Mouse (Mus musculus): Measurements from ENCODE around the gene Stpg3. TPM values are rescaled to one million over a fixed set of nuclear protein-coding genes. Genes with fewer than 3 reads are reported as not detected.
"Not testable (repeated sequence)": the region's sequence is repeated elsewhere in the genome, so short reads cannot be mapped to it uniquely, and the experiment has no call there.

Stpg3 gene
- not detected in 2 replicates for polyA plus RNA-seq (2015; fragmentation: Nextera tagmentation; extraction: Ambion mirVana)

DNA sequence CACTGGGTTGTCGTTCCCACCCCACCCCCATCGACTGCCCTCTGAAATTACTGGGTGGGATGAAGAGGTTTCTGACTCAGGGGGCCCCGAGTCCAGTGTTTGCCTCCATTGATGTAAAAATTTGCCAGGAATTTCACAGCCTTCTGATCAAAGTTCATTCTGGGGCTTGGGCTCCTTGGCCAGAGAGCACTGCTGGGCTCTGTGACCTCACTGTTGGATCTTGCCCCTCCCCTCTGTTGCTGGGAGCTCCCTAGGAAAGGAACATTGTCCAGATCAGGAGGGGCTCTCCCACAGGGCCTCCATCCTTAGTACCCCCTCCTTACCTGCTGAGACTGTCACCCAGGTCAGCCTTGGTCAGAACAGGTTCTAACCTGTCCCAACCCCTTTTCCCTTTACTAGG is at the start of gene Stpg3:
Gene Stpg3, minus strand, starts transcription at position 194 of the 400 bp plus-strand sequence.
- Histone ChIP-seq H3K4me1 (replicated peaks; ENCODE audit: control insufficient read depth, insufficient read depth, low read length) (peaks cover 11% of the 10 kb centered on the region), H3K27me3 (replicated peaks; ENCODE audit: control insufficient read depth, insufficient read depth, low read length) (0 out of 2 replicates have a peak, but pooled peaks cover 4% of the 10 kb centered on the region), H3K27ac (ENCODE audit: low read length) (no peak within 1 kb of the TSS), H3K4me2 (ENCODE audit: low read length) (no peak within 1 kb of the TSS), H3K9me3 (ENCODE audit: control insufficient read depth, low read length) (no peaks in the 10 kb centered on the region), H3K36me3 (ENCODE audit: control insufficient read depth, insufficient read depth) (no peaks in the 10 kb centered on the region), H3K9ac (replicated peaks; ENCODE audit: low read depth, low read length) (no peak within 1 kb of the TSS), H3K4me3 (replicated peaks; ENCODE audit: low read length) (no peak within 1 kb of the TSS)
- WGBS = 70% methylated on average over 3 of the region's 3 CpGs
- no peak for ATAC-seq

DNA sequence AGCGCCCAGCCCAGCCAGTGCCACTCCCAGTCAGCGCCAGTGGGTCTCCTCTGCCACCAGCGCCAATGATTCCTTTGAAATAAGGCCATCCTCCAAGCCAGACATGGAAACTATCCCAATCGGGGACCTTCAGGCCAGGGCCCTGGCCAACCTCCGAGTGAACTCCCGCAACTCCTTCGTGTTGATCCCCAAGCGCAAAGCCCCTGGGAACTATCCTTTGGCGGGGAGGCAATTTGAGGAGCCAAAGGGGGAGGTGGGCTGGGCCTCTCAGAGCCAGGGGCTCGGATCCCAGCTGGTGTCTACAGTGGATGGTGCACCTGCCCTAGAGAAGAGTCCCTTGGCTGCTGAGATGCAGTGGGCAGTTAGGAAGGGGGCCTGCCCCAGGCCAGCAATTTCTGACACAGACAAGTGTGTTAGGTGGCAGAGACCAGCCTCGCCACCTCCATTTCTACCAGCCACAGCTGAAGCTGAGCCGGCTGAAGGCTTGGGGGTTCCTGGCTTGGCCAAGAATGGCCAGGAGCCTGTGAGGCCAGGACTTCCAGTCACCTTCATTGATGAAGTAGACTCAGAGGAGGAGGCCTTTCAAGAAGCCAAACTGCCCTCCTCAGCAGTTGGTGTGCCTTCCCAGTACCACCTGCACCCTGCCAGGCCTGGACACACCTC is 49.3 kb upstream of the Stpg3 start:
- Histone ChIP-seq H3K27ac (ENCODE audit: low read length) (no peak overlapping the region), H3K36me3 (ENCODE audit: control insufficient read depth, insufficient read depth) (no peaks in the 10 kb centered on the region), H3K4me1 (replicated peaks; ENCODE audit: control insufficient read depth, insufficient read depth, low read length) (peaks cover 50% of the 10 kb centered on the region), H3K9me3 (ENCODE audit: control insufficient read depth, low read length) (no peaks in the 10 kb centered on the region), H3K4me3 (replicated peaks; ENCODE audit: low read length) (peak overlapping the region; percentile 67), H3K27me3 (replicated peaks; ENCODE audit: control insufficient read depth, insufficient read depth, low read length) (no peaks in the 10 kb centered on the region; the same call in 1 of the 2 replicates), H3K4me2 (ENCODE audit: low read length) (peak overlapping the region; percentile 99), H3K9ac (replicated peaks; ENCODE audit: low read depth, low read length) (peak overlapping the region; percentile 74)
- ATAC-seq = no peak
- 18% methylated on average over 12 of the region's 12 CpGs for WGBS

DNA sequence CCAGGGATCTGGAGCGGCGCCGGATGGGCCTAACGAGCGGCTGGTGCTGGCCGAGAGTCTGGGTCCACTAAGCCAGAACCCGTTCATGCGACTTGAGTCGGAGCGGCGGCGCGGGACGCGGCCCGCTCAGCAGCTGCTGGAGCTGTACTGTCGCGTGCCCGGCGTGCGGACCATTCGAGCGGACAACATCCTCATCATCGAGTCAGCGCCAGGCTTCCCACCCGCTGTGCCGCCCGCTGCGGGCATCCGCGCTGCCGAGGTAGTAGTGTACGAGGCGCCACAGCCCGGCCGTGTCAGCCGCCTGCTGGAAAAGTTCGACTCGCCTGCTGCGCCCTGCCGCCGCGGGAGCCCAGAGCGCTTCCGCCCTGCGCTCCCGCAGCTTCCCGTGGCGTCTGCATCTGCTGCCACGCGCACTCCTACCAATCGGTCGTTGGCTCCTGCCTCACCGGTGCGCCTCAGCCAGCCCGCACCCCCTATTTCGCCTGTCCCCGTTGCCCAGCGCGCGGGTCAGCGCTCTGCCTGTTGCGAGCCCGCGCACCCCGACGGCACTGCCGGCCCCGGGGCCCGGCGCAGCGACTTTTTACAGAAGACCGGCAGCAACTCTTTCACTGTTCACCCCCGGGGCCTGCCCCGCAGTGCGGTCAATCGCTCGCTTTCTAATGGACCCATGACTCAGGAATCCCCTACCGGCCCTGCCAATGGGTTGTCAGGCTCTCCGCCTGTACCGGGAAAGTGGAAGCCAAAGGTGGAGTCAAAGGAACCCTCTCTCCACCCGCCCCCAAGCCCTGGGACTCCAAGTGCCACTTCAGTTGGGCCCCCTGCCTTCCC is 48.6 kb upstream of the Stpg3 start:
- under 1% methylated on average over 79 of the region's 82 CpGs for WGBS
- H3K27ac ChIP-seq (ENCODE audit: low read length) = peak overlapping the region; percentile 48
- H3K9ac ChIP-seq (replicated peaks; ENCODE audit: low read depth, low read length) = peak overlapping the region; percentile 74
- peak; percentile 32 for ATAC-seq
- H3K36me3 ChIP-seq (ENCODE audit: control insufficient read depth, insufficient read depth) = no peaks in the 10 kb centered on the region
- H3K4me3 ChIP-seq (replicated peaks; ENCODE audit: low read length) = peak overlapping the region; percentile 67
- peaks cover 50% of the 10 kb centered on the region for H3K4me1 ChIP-seq (replicated peaks; ENCODE audit: control insufficient read depth, insufficient read depth, low read length)
- no peaks in the 10 kb centered on the region; the same call in 1 of the 2 replicates for H3K27me3 ChIP-seq (replicated peaks; ENCODE audit: control insufficient read depth, insufficient read depth, low read length)
- H3K4me2 ChIP-seq (ENCODE audit: low read length) = peak overlapping the region; percentile 99
- H3K9me3 ChIP-seq (ENCODE audit: control insufficient read depth, low read length) = no peaks in the 10 kb centered on the region

DNA sequence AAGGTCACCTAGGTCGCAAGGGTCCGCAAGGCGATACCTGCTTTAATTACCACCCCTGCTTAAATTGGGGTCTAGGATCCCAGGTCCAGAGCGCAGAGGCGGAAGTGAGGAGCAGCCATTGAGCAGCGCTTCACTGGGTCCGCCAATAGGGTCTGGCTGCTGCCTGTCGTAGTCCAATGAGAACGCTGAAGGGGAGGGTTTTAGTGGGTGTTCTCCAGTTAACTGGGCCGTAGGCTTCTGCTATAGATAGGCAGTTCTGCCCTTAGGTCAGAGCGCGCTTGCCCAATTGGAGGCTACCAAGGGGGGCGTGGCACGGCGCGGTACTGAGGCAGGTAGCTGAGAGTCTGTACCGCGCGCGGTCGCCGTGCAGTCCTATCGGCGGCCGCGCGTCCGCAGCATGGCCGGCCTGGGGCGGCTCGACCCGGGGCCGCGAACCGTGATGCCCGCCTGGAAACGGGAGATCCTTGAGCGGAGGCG is 47.9 kb upstream of the Stpg3 start, which contains the start of gene Tprn:
Gene Tprn, plus strand, starts transcription at position 328 of the 477 bp plus-strand sequence.
- under 1% methylated on average over 39 of the region's 39 CpGs for WGBS
- Histone ChIP-seq H3K4me3 (replicated peaks; ENCODE audit: low read length) (peak within 1 kb of the TSS; percentile 67), H3K4me1 (replicated peaks; ENCODE audit: control insufficient read depth, insufficient read depth, low read length) (peaks cover 47% of the 10 kb centered on the region)

DNA sequence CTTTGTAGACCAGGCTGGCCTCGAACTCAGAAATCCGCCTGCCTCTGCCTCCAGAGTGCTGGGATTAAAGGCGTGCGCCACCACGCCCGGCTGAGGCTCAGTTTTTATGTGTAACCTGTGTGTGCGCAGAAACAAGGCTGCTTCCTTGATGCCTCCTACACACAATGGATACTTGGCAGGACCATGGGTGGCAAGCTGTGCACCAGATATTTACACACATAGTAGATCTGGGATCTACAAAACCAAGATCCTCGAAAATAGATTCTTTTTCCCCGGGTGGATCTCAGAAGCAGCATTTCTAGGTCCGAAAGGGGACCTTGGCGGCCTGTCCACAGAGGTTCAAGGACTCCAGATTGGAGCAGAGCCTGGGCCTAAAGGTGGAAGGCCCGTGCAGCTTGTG is 47.4 kb upstream of the Stpg3 start:
- H3K4me3 ChIP-seq (replicated peaks; ENCODE audit: low read length) = peak overlapping the region; percentile 67
- H3K27me3 ChIP-seq (replicated peaks; ENCODE audit: control insufficient read depth, insufficient read depth, low read length) = no peaks in the 10 kb centered on the region; the same call in 1 of the 2 replicates
- peak overlapping the region; percentile 70 for H3K27ac ChIP-seq (ENCODE audit: low read length)
- H3K4me1 ChIP-seq (replicated peaks; ENCODE audit: control insufficient read depth, insufficient read depth, low read length) = peaks cover 46% of the 10 kb centered on the region
- WGBS = 48% methylated on average over 12 of the region's 12 CpGs
- H3K9me3 ChIP-seq (ENCODE audit: control insufficient read depth, low read length) = no peaks in the 10 kb centered on the region
- peak overlapping the region; percentile 99 for H3K4me2 ChIP-seq (ENCODE audit: low read length)
- H3K36me3 ChIP-seq (ENCODE audit: control insufficient read depth, insufficient read depth) = no peaks in the 10 kb centered on the region
- H3K9ac ChIP-seq (replicated peaks; ENCODE audit: low read depth, low read length) = peak overlapping the region; percentile 62
- 0 out of 2 replicates have a peak, but pooled peaks have one; percentile 1 for ATAC-seq

More for the DNA sequence above, 47.9 kb upstream of the Stpg3 start, which contains the start of gene Tprn:
- Histone ChIP-seq H3K36me3 (ENCODE audit: control insufficient read depth, insufficient read depth) (no peaks in the 10 kb centered on the region), H3K27ac (ENCODE audit: low read length) (peak within 1 kb of the TSS; percentile 70), H3K27me3 (replicated peaks; ENCODE audit: control insufficient read depth, insufficient read depth, low read length) (no peaks in the 10 kb centered on the region; the same call in 1 of the 2 replicates), H3K9me3 (ENCODE audit: control insufficient read depth, low read length) (no peaks in the 10 kb centered on the region), H3K9ac (replicated peaks; ENCODE audit: low read depth, low read length) (peak within 1 kb of the TSS; percentile 74), H3K4me2 (ENCODE audit: low read length) (peak within 1 kb of the TSS; percentile 99)
- peak; percentile 99 for ATAC-seq

DNA sequence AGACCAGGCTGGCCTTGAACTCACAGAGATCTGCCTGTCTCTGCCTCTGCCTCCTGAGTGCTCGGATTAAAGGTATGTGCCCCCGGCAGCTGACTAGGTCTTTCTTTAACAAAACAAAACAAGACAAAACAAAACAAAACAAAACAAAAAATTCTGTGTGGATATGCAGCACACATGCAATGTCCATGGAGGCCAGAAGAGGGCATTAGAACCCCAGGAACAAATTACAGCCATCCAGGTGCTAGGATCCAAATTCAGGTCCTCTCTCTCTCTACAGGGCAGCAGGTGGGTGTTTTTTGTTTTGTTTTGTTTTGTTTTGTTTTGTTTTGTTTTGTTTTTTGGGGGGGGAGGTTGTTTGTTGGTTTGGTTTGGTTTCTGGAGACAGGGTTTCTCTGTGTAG is 44.5 kb upstream of the Stpg3 start:
- Histone ChIP-seq H3K36me3 (ENCODE audit: control insufficient read depth, insufficient read depth) (no peaks in the 10 kb centered on the region), H3K4me3 (replicated peaks; ENCODE audit: low read length) (no peak overlapping the region), H3K27ac (ENCODE audit: low read length) (no peak overlapping the region), H3K27me3 (replicated peaks; ENCODE audit: control insufficient read depth, insufficient read depth, low read length) (no peaks in the 10 kb centered on the region; the same call in 1 of the 2 replicates), H3K9ac (replicated peaks; ENCODE audit: low read depth, low read length) (no peak overlapping the region), H3K4me1 (replicated peaks; ENCODE audit: control insufficient read depth, insufficient read depth, low read length) (peaks cover 34% of the 10 kb centered on the region), H3K9me3 (ENCODE audit: control insufficient read depth, low read length) (no peaks in the 10 kb centered on the region), H3K4me2 (ENCODE audit: low read length) (no peak overlapping the region)
- WGBS = 50% methylated on average over 2 of the region's 2 CpGs
- ATAC-seq = no peak

DNA sequence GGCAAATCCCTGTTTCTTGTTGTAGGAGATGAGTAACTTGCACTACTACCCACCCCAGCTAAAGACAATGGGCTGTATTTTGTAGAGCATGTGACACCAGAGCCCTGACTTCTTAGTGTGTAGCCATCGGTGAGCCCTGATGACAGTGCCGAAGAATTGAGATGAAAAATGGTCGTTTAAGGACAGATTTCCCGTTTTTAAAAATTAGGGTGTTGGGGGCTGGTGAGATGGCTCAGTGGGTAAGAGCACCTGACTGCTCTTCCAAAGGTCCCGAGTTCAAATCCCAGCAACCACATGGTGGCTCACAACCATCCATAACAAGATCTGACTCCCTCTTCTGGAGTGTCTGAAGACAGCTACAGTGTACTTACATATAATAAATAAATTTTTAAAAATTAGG is 42.8 kb upstream of the Stpg3 start:
- not testable (repeated sequence) for H3K36me3 ChIP-seq (ENCODE audit: control insufficient read depth, insufficient read depth); H3K9me3 ChIP-seq (ENCODE audit: control insufficient read depth, low read length); ATAC-seq; H3K4me2 ChIP-seq (ENCODE audit: low read length); H3K27ac ChIP-seq (ENCODE audit: low read length); H3K27me3 ChIP-seq (replicated peaks; ENCODE audit: control insufficient read depth, insufficient read depth, low read length); H3K9ac ChIP-seq (replicated peaks; ENCODE audit: low read depth, low read length); H3K4me3 ChIP-seq (replicated peaks; ENCODE audit: low read length)
- peaks cover 24% of the 10 kb centered on the region for H3K4me1 ChIP-seq (replicated peaks; ENCODE audit: control insufficient read depth, insufficient read depth, low read length)
- 87% methylated on average over 5 of the region's 5 CpGs for WGBS

DNA sequence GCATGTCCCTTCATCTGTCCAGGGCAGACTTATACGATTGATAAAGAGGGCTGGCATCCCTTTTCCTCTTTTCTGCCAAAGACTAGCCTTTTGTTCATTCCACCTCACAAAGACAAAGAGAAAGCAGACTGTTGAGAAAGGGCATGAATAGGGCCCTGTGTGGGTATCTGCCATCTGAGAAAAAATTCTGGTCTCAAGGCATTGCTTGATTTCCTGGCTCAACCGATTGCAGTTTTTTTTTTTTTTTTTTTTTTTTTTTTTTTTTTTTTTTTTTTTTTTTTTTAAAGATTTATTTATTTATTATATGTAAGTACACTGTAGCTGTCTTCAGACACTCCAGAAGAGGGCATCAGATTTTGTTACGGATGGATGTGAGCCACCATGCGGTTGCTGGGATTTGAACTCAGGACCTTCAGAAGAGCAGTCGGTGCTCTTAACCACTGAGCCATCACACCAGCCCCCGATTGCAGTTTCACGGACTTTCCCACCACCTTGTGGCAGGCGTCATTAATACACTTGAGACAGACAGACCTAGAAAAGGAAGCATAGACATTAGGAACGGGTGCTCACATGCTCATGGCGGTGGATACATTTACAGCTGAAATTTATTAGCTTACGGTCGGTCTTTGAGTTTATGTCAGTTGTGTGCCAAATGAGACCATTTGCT is 42.1 kb upstream of the Stpg3 start:
- Histone ChIP-seq H3K9ac (replicated peaks; ENCODE audit: low read depth, low read length) (peak overlapping the region; percentile 91), H3K4me1 (replicated peaks; ENCODE audit: control insufficient read depth, insufficient read depth, low read length) (peaks cover 21% of the 10 kb centered on the region), H3K4me3 (replicated peaks; ENCODE audit: low read length) (peak overlapping the region; percentile 97), H3K4me2 (ENCODE audit: low read length) (peak overlapping the region; percentile 95)
- H3K36me3 ChIP-seq (ENCODE audit: control insufficient read depth, insufficient read depth); H3K27ac ChIP-seq (ENCODE audit: low read length); H3K9me3 ChIP-seq (ENCODE audit: control insufficient read depth, low read length); ATAC-seq; H3K27me3 ChIP-seq (replicated peaks; ENCODE audit: control insufficient read depth, insufficient read depth, low read length): not testable (repeated sequence)
- 60% methylated on average over 11 of the region's 12 CpGs for WGBS

Data from forebrain, embryonic 16.5 days (tissue).